Mouse (Mus musculus) olfactory bulb, adult 2 months (tissue): ENCODE data around the gene Zfp385c. TPM values are rescaled to one million over a fixed set of nuclear protein-coding genes. Genes with fewer than 3 reads are reported as not detected.

Experiments used
- H3K27ac ChIP-seq: fragments of 200-500 bp; 2 replicates; pipeline ENCODE4 v1.5.1; 2012; ENCODE audit warnings: low read depth, low read length; ENCODE audit not compliant: insufficient read depth
- H3K4me1 ChIP-seq: fragments of 200-500 bp; 2 replicates; pipeline ENCODE4 v1.6.1; 2012; ENCODE audit warnings: low read length; ENCODE audit not compliant: control insufficient read depth, insufficient read depth
- H3K4me3 ChIP-seq: fragments of 200-500 bp; 2 replicates; pipeline ENCODE4 v1.5.1; 2012; ENCODE audit warnings: mild to moderate bottlenecking, low read depth, low read length, moderate library complexity; ENCODE audit not compliant: insufficient read depth
- CTCF ChIP-seq: fragments of 200-500 bp; IDR thresholded peaks from 2 replicates; pipeline ENCODE4 v1.5.1; 2012; ENCODE audit warnings: low read depth, mild to moderate bottlenecking, low read length, moderate library complexity; ENCODE audit not compliant: insufficient read depth
- POLR2A ChIP-seq: fragments of 200-500 bp; IDR thresholded peaks from 2 replicates; pipeline ENCODE4 v1.6.1; 2012; ENCODE audit warnings: mild to moderate bottlenecking, low read depth, low read length, moderate library complexity; ENCODE audit not compliant: insufficient read depth
- WGBS: fragments of 180-500 bp; shearing (Covaris S2); methylation state at CpG from one replicate; pipeline ENCODE4 v1.1.7; 2018; 5-methylcytosine and 5-hydroxymethylcytosine counted together
- polyA plus RNA-seq: library from polyadenylated mRNA; stranded (reverse); fragments of >200 nt; gene quantifications from 2 replicates; pipeline ENCODE4 v1.2.4, GENCODE M21; 2012; ENCODE audit warnings: low replicate concordance; ENCODE audit not compliant: missing spikeins, insufficient read depth, insufficient read length

Gene Zfp385c
- polyA plus RNA-seq, 1 experiment, result not detected

DNA sequence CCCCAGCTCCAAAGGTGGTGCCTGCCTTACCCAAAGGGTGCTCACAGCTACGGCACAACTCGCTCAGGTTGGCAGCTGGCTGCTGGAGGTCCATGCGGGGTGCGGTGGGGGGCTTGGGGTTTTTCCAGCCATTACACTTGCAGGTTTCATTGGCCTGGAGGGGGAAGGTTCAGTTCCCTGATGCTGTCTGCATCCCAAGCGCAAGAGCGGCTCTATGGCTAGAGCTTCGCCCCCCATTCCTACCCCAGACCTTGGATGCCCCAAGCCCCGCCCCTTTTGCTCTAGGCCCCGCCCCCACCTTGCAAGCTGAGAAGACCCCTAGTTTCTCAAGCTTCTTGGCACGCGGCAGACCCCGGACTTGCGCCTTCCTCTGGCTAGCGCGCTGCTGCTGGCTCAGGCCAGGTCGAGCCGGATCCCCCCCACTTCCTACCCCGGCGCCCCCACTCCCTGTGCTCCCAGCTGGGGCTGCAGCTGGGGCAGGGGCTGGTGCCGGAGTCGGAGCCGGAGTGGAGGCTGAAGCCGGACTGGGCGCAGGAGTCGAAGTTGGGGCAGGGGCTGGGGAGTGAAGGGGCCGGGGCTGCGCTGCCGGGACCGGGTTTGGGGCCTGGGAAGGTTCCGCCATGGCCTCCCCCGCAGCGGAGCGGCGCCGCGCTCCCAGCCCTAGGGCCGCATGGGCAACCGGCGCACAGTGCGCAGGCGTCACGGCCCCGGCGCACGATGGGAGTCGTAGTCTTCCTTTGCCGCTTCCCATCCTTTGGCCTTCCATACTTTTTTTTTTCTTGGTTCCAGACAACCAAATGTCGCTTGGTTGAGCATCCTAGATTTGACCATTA lies 19.7 kb upstream of the Zfp385c start, which contains the start of gene Kat2a:
Gene Kat2a (minus strand): TSS at position 683 of the 833 bp plus-strand sequence.
- H3K4me3 ChIP-seq, result peak within 1 kb of the TSS; percentile 67
- H3K27ac ChIP-seq, result peak within 1 kb of the TSS; percentile 76
- 1% methylated on average over 48 of the region's 48 CpGs for WGBS
- TF ChIP-seq POLR2A, result peak; percentile 78
- no peak for TF ChIP-seq CTCF
- peaks cover 35% of the 10 kb centered on the region for H3K4me1 ChIP-seq

DNA sequence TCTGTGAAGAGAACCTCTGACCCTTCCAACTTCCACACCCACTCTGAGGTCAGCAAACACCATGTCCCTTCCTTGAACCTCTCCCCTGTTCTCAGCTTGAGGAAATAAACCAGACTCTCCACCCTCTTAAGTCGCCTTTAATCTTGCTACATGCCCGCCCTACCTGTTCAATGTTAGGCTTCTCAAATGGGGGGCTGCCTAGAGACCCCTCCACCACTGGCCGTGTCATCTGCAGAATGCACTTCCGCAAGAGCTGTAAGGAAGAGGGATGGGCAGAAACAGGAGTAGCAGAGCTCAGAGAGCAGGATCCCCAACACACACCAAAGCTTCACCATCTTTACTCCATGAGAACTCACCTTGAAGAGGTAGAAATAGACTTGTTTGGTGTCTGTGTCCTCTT lies 18.7 kb upstream of the Zfp385c start:
- TF ChIP-seq POLR2A, result no peak
- TF ChIP-seq CTCF, result no peak
- H3K27ac ChIP-seq, result no peak overlapping the region
- peaks cover 35% of the 10 kb centered on the region for H3K4me1 ChIP-seq
- 85% methylated on average over 4 of the region's 4 CpGs for WGBS
- H3K4me3 ChIP-seq, result no peak overlapping the region

DNA sequence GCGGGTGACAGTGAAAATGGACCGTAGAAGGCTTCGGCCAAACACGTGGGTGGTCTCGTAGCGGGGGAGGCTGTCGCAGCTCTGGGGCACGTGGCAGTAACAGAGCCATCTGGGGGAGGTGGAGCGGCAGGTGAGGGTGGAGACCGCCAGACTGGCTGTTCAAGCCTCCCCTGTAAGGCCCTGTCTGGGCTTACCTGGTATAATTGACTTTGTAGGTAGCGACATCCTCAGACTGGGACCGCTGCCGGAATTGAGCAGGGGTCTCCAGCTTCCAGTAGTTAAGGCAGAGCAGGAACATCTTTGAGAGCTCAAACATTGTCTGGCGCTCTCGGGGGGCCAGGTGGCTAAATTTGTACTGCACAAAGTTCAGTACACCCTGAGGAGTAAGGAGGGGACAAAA lies 18.3 kb upstream of the Zfp385c start:
- TF ChIP-seq POLR2A, result no peak
- TF ChIP-seq CTCF, result no peak

DNA sequence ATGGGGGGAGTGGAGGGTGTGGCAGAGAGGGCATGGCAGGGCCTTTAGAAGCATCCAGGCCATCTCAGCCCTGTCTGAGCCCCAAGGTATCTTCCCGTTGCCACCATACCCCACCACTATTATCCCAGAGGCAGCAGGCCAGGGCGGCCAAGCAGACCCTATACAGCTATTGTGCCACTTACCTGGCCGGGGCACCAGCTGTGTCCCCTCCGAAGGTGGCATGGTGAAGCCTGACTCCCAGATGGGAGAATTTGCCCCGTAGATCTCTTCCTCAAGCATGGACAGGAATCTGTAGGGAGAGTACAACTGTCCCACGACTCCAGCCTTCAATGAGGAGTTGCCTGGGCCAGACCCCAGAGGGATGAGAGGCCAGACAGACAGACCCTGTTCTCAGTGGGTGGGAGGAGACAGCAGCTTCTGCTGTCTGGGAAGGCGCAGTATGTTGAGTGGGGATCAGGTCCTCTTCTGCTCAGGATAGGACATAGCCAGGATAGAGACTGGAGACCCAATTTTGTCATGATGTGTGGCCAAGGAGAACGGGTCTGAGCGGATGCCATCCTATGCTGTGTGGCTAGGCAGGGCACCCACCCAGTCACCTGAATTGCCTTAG lies 17.1 kb upstream of the Zfp385c start:
- peaks cover 26% of the 10 kb centered on the region for H3K4me1 ChIP-seq
- WGBS, result 95% methylated on average over 9 of the region's 9 CpGs
- no peak for TF ChIP-seq CTCF
- TF ChIP-seq POLR2A, result no peak
- no peak overlapping the region for H3K27ac ChIP-seq
- no peak overlapping the region for H3K4me3 ChIP-seq

More for the DNA sequence above, 18.3 kb upstream of the Zfp385c start:
- Histone ChIP-seq H3K4me1 (peaks cover 34% of the 10 kb centered on the region), H3K4me3 (no peak overlapping the region), H3K27ac (no peak overlapping the region)
- WGBS, result 91% methylated on average over 15 of the region's 15 CpGs

DNA sequence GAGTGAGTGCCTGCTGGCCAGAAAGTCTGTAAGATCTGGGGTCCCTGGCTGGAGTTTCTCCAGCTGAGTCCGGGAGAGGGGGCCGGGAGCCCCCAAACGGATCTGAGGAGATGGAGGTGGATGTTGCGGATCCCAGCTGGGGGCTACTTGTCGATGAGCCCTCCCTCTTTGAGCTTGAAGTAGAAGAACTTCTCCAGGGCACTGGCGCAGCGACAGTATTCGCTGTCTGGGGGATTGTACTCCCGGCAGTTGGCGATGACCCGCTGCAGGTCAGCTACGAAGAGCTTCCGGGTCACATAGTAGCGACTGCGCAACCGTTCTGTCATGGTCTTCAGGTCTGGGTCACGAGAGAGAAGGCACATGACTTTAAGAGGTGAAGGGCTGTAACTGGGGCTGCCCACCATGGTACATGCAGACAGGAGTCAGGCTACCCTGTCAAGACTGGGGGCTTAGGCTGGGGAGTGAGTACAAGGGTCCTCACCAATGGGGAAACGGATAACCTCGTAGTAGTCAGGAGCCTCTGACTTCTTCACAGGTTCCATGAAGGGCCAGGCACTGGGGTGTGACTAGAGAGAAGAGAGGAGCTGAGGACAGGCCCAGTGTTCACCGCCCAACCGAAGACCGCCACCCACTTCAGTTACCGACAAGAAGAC lies 13.0 kb upstream of the Zfp385c start:
- WGBS, result 94% methylated on average over 23 of the region's 23 CpGs
- H3K4me3 ChIP-seq, result no peak overlapping the region

DNA sequence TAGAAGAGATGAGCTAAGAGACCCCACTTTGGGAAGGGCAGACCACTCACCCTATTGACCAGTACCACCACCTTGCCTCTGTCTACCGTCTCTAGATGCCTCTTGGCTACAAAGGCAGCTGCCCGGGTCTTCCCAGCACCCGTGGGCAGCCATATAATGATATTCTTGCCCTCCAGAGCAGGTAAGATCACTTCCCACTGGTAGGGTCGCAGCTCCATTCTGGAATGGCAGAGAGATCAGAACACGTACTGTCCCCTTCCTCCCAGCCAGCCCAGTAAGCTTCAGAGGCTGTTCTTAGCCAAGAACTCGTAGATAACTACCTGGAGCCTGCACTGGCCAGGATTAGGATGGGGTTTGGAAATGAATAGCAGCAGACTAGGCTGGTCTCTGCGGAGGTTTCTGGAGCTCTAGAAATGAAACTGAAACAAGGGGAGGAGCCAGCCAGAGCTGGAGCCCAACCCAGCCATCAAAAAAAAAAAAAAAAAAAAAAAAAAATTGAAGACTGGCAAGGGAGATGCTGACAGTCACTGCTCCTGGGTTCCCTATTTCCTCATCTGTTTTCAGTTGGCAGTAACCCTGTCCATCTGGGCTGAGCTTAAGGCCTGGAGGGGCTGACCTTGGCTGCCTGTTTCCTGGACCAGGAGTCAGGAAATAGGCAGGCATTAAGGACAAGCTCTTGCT lies 11.7 kb upstream of the Zfp385c start, which contains the start of gene Dhx58:
Gene Dhx58 (minus strand): TSS at position 421 of the 681 bp plus-strand sequence.
- Histone ChIP-seq H3K27ac (no peak within 1 kb of the TSS), H3K4me3 (no peak within 1 kb of the TSS), H3K4me1 (peaks cover 4% of the 10 kb centered on the region; the same call in 1 of the 2 replicates)
- WGBS, result 68% methylated on average over 7 of the region's 7 CpGs
- TF ChIP-seq CTCF (no peak), POLR2A (no peak)

More for the DNA sequence above, 13.0 kb upstream of the Zfp385c start:
- no peak overlapping the region for H3K27ac ChIP-seq
- no peak for TF ChIP-seq POLR2A
- TF ChIP-seq CTCF, result no peak
- peaks cover 4% of the 10 kb centered on the region; the same call in 1 of the 2 replicates for H3K4me1 ChIP-seq

DNA sequence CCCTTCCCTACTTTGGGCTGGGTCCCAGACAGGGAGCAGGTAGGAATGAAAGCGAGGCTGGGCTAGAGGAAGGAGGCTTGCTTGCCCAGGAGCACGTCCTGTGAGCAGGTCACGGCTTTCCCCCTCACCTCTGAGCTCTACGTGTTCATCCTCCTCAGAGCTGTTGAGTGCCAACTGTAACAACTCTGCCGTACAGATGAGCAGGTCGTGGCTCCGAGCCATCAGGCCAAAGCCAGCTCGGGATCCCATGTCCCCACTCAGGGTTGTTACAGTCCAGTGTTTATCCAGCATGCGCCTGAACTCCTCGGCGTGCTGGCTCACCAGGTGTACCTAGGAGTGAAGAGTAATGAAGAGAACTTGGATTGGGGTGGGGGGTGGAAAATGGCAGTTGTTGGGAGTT lies 11.1 kb upstream of the Zfp385c start:
- 75% methylated on average over 11 of the region's 11 CpGs for WGBS
- no peak overlapping the region for H3K27ac ChIP-seq

DNA sequence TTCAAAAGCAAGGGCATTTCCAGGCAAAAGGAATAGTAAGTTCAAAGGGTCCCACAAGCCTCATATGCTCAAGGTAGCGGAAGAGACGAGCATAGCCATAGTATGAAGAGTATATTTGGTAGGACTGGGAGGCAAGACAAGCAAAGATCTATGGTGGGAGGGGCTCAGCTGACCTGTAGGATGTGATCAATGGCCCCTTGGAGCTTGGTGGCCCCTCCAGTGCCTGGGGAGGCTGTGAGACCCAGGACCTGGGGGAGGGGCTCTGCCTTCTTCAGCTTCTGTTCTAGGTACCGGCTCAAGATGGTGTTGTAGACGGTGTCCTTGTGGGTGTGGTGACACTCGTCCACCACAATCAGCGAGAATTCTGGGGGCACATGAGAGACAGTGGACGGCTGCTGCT lies 10.7 kb upstream of the Zfp385c start:
- Histone ChIP-seq H3K4me3 (no peak overlapping the region), H3K4me1 (peaks cover 4% of the 10 kb centered on the region; the same call in 1 of the 2 replicates), H3K27ac (no peak overlapping the region)
- no peak for TF ChIP-seq CTCF
- WGBS, result 51% methylated on average over 7 of the region's 7 CpGs

More for the DNA sequence above, 11.1 kb upstream of the Zfp385c start:
- Histone ChIP-seq H3K4me1 (peaks cover 4% of the 10 kb centered on the region; the same call in 1 of the 2 replicates), H3K4me3 (no peak overlapping the region)
- TF ChIP-seq POLR2A, result no peak
- TF ChIP-seq CTCF, result no peak
